Mouse (Mus musculus) intestine, postnatal 0 days (tissue): Measurements from ENCODE around the gene Pla2g6. TPM values are rescaled to one million over a fixed set of nuclear protein-coding genes. Genes with fewer than 3 reads are reported as not detected.
A peak's percentile ranks its signal among the peaks of the same experiment; 100 is the strongest.

ENCODE experiments used
- ATAC-seq: fragments of 200-750 bp; cut with Nextera tagmentation; 2 replicates; pipeline ENCODE4 v1.8.0; 2017; ENCODE audit warnings: mild to moderate bottlenecking, moderate TSS enrichment, moderate library complexity
- H3K27ac ChIP-seq: fragments of 300-500 bp; sonication (generic); 2 replicates; pipeline ENCODE4 v1.5.1; 2014; ENCODE audit warnings: mild to moderate bottlenecking, low read depth, low read length, moderate library complexity
- H3K27me3 ChIP-seq: fragments of 300-500 bp; sonication (generic); replicated peaks from 2 replicates; pipeline ENCODE4 v1.6.1; 2014; ENCODE audit warnings: low read length, mixed read lengths; ENCODE audit not compliant: control insufficient read depth, insufficient read depth
- H3K36me3 ChIP-seq: fragments of 300-500 bp; sonication (generic); 2 replicates; pipeline ENCODE4 v1.6.1; 2014; ENCODE audit warnings: mild to moderate bottlenecking, moderate library complexity; ENCODE audit not compliant: control insufficient read depth, insufficient read depth
- H3K4me1 ChIP-seq: fragments of 300-500 bp; sonication (generic); replicated peaks from 2 replicates; pipeline ENCODE4 v1.6.1; 2014; ENCODE audit warnings: antibody characterized with exemption, low read length, mixed read lengths; ENCODE audit not compliant: control insufficient read depth, insufficient read depth
- H3K4me2 ChIP-seq: fragments of 300-500 bp; sonication (generic); replicated peaks from 2 replicates; pipeline ENCODE4 v1.6.1; 2014; ENCODE audit warnings: low read depth, mild to moderate bottlenecking, moderate library complexity
- H3K4me3 ChIP-seq: fragments of 300-500 bp; sonication (generic); 2 replicates; pipeline ENCODE4 v1.5.1; 2014; ENCODE audit warnings: low read depth, low read length
- H3K9ac ChIP-seq: fragments of 300-500 bp; sonication (generic); 2 replicates; pipeline ENCODE4 v1.6.1; 2014; ENCODE audit warnings: mild to moderate bottlenecking, low read depth, low read length
- H3K9me3 ChIP-seq: fragments of 300-500 bp; sonication (generic); 2 replicates; pipeline ENCODE4 v1.6.1; 2016; ENCODE audit warnings: mixed run types; ENCODE audit not compliant: control insufficient read depth
- CTCF ChIP-seq: sonication (generic); IDR thresholded peaks from 2 replicates; pipeline ENCODE4 v1.5.1; 2016; ENCODE audit warnings: low read depth, mild to moderate bottlenecking, control low read depth, antibody characterized with exemption, moderate library complexity
- WGBS: fragments of 180-500 bp; shearing (Covaris S2); extraction: QIAGEN DNeasy Blood & Tissue Kit; methylation state at CpG from one replicate; pipeline ENCODE4 v1.1.7; 2014; 5-methylcytosine and 5-hydroxymethylcytosine counted together
- polyA plus RNA-seq: library from polyadenylated mRNA; unstranded; fragments of >200 nt; fragmentation: Nextera tagmentation; extraction: Ambion mirVana; gene quantifications from 2 replicates; pipeline ENCODE4 v1.2.1, GENCODE M21; 2015

The Pla2g6 gene
- polyA plus RNA-seq, 1 experiment from 2014 or later: 17.4 TPM

GRCm38 (mm10) chr15:79270317-79271123 lies 57.7 kb downstream of the Pla2g6 start:
- Histone ChIP-seq H3K9ac (no peak overlapping the region), H3K4me3 (peak overlapping the region; percentile 14; the same call in 1 of the 2 replicates), H3K4me2 (peak overlapping the region; percentile 58), H3K4me1 (0 out of 2 replicates have a peak, but pooled peaks cover 3% of the 10 kb centered on the region), H3K36me3 (peaks cover 20% of the 10 kb centered on the region), H3K27me3 (no peaks in the 10 kb centered on the region), H3K9me3 (no peaks in the 10 kb centered on the region), H3K27ac (no peak overlapping the region)
- peak; percentile 25; the same call in 1 of the 2 replicates for TF ChIP-seq CTCF
- ATAC-seq: peak; percentile 38; the same call in 1 of the 2 replicates
- 4% methylated on average over 33 of the region's 33 CpGs for WGBS

GRCm38 (mm10) chr15:79268521-79268920 lies 59.7 kb downstream of the Pla2g6 start:
- ATAC-seq: no peak
- Histone ChIP-seq H3K36me3 (peaks cover 28% of the 10 kb centered on the region), H3K9me3 (no peaks in the 10 kb centered on the region), H3K4me3 (no peak overlapping the region), H3K4me2 (no peak overlapping the region), H3K27me3 (no peaks in the 10 kb centered on the region), H3K9ac (no peak overlapping the region), H3K4me1 (0 out of 2 replicates have a peak, but pooled peaks cover 3% of the 10 kb centered on the region), H3K27ac (no peak overlapping the region)
- WGBS: 24% methylated on average over 1 of the region's 1 CpGs
- no peak for TF ChIP-seq CTCF

- Histone ChIP-seq H3K4me1 (peaks cover 4% of the 10 kb centered on the region; the same call in 1 of the 2 replicates), H3K36me3 (peaks cover 41% of the 10 kb centered on the region), H3K9me3 (no peaks in the 10 kb centered on the region), H3K27ac (no peak overlapping the region), H3K4me2 (no peak overlapping the region), H3K27me3 (no peaks in the 10 kb centered on the region), H3K4me3 (no peak overlapping the region), H3K9ac (no peak overlapping the region)
- 62% methylated on average over 4 of the region's 4 CpGs for WGBS
- no peak for ATAC-seq
- no peak for TF ChIP-seq CTCF
Observed at GRCm38 (mm10) chr15:79265384-79265783, 62.8 kb downstream of the Pla2g6 start.

- Histone ChIP-seq H3K4me1 (peaks cover 4% of the 10 kb centered on the region; the same call in 1 of the 2 replicates), H3K36me3 (peaks cover 44% of the 10 kb centered on the region)
- 94% methylated on average over 6 of the region's 6 CpGs for WGBS
Observed at GRCm38 (mm10) chr15:79263726-79264125, 64.5 kb downstream of the Pla2g6 start.

GRCm38 (mm10) chr15:79262786-79263309 lies 65.3 kb downstream of the Pla2g6 start:
- Histone ChIP-seq H3K4me2 (no peak overlapping the region), H3K9ac (no peak overlapping the region), H3K27me3 (no peaks in the 10 kb centered on the region), H3K27ac (no peak overlapping the region), H3K4me1 (peaks cover 4% of the 10 kb centered on the region; the same call in 1 of the 2 replicates), H3K9me3 (no peaks in the 10 kb centered on the region), H3K4me3 (no peak overlapping the region), H3K36me3 (peaks cover 43% of the 10 kb centered on the region)
- no peak for TF ChIP-seq CTCF
- WGBS: 94% methylated on average over 3 of the region's 3 CpGs
- ATAC-seq: no peak

More at GRCm38 (mm10) chr15:79263726-79264125, 64.5 kb downstream of the Pla2g6 start:
- no peak for TF ChIP-seq CTCF
- Histone ChIP-seq H3K9me3 (no peaks in the 10 kb centered on the region), H3K27ac (no peak overlapping the region), H3K9ac (no peak overlapping the region), H3K4me3 (no peak overlapping the region), H3K4me2 (no peak overlapping the region), H3K27me3 (no peaks in the 10 kb centered on the region)
- ATAC-seq: no peak

GRCm38 (mm10) chr15:79262375-79262774 lies 65.8 kb downstream of the Pla2g6 start:
- Histone ChIP-seq H3K9me3 (no peaks in the 10 kb centered on the region), H3K4me2 (peak overlapping the region; percentile 90), H3K36me3 (peaks cover 40% of the 10 kb centered on the region), H3K4me1 (peaks cover 4% of the 10 kb centered on the region; the same call in 1 of the 2 replicates), H3K4me3 (no peak overlapping the region), H3K27ac (no peak overlapping the region), H3K9ac (no peak overlapping the region), H3K27me3 (no peaks in the 10 kb centered on the region)
- WGBS: 28% methylated on average over 13 of the region's 13 CpGs
- no peak for ATAC-seq
- peak; percentile 67 for TF ChIP-seq CTCF
